Mouse (Mus musculus): ENCODE results near the gene Pkdcc.

The Pkdcc gene

DNA sequence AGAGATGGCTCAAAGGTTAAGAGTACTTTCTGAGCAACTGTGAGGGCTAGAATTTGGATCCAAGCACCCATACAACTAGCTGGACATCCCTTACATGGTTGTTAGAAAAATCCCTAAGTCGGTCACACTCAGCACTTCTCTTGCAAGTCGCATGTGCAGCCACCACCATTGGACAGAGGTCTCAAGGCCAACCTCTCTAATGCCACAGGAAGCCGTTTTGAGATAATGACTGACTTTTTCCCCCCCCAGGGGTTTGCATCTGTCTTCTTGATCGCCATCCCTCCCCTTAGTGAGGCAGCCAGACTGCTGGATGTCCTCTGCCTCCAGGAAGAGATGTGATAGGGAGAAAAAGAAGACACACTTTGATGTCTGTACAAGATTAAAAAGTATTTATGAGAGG is 32.1 kb downstream of the Pkdcc start:
- no peak for DNase-seq (ENCODE audit: low read depth)

DNA sequence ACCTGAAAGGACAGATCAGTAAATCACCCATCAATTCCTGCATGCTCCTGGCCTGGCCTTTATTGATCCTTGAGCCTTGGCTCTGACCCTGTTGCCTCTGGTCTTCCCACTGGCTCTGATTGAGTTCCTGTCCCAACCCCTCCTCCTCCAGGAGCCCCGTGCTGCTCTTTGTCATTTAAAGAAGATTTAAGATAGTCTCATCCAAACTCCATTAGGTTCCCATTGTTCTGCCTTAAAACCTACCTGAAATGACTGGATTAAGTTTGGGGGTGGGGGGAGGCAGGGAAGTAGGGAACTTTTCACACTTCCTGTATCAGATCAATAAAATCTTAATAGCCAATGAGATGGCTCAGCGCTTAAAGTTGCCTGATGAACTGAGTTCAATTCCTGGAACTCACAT is 33.4 kb downstream of the Pkdcc start:
- DNase-seq (ENCODE audit: low read depth) = no peak

DNA sequence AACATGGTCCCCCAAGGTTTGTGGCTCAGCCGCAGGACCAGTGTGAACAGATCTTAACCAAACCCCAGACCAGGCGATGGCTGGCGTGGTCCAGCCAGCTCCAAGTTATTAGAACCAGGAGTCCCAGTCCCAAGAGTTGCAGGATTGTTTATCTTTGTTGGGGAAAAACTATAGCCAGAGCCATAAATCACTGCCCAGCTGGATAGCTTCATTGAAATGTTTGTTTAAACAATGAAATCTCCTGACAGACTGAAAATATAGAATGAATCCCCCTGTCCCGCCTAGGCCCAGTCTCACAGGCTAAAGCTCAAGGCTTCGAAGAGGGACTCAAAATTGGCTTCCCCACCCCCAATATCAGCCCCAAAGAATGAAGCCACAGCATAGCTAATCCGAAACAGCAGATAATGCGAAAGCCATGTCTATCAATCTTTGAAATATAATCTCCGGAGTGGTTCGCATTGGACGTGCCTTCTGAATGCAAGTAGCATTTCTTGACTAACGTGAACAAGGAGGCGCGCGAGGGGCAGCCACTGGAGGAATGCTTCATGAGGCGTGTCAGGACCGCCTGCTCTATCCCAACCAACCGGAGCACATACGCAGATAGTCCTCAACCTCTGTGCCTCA is 35.9 kb downstream of the Pkdcc start:
- peak; percentile 42 for DNase-seq (ENCODE audit: low read depth)

DNA sequence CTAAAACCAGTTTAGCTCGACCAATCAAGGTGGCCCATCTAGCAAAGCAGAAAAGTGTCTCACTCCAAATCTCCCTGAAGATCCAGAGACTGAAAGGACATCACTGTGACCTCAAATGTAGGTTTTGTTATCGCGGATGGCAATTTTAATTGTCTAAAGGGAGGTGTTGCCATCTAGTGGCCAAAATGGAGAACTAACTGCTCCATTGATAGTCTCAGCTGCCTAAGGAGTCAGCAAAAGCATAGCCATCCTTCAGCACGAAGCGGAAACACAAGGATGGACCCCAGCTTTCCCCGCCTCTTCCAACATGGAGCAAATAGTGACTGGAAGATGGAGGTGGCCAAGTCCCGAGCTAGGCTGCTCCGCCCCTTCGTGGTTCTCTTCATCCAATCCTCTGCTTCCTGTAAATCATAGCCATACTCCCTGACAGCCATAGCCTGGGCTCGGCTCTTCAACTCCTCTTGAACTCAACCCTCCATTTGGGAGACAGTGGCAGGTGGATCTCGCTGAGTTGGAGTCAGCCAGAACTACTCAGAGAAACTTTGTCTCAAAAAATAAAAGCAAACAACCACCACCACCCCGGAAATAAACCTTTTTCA is 38.1 kb downstream of the Pkdcc start:
- DNase-seq (ENCODE audit: low read depth) = peak; percentile 81

DNA sequence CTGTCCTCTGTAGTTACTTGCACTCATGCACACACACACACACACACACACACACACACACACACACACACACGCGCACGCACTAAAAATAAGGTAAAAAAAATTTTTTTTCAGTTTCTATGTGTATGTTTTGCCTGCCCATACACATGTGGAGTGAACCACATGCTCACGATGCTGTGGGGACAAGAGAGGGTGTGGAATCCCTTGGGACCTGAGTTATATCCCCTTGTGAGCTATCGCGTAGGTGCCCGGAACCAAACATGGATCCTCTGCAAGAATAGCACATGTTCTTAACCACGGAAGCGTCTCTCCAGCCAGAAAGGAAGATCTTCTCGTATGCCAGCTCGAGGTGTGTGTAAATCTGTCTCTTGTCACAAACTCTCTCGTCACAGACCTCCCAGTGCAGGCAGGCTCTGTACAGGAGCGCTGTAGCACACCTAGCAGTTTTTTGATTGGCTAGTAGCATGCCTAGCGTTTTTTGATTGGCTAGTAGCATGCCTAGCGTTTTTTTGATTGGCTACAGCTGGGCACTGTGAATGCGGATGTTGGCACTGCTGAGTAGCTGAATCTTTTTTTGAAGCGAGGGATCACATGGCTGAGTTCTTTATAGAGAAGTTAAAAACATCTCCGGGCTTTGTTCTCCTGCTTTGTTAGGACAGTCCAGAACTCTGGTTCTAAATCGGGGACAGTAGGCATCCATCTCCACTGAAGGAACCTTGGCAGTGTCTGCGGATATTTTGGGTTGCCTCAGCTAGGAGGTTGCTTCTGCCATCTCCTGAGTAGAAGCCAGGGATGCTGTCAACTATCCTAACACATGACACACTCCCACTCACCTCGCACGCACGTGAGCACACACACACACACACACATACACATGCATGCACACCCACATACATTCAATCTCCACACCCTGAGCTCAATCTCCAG is 52.4 kb downstream of the Pkdcc start:
- DNase-seq (ENCODE audit: low read depth) = peak; percentile 51

DNA sequence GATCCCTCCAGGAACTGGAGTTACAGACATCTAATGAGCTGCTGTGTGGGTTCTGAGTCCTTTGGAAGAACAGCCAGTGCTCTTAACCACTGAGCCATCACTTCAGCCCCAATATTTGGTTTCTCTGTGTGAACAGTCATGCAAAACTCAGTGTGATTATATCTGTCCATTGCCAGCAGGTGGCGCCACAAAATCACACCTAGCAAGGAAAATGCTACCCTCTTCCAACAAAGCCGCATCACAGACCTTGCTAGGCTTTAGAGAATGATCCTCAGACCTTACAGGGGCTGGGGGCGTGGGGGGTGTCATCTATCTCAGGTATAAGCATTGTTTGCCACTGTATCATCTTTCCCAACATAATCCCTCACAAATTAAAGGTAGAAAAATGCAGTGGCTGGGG is 56.4 kb downstream of the Pkdcc start:
- DNase-seq (ENCODE audit: low read depth) = peak; percentile 93

DNA sequence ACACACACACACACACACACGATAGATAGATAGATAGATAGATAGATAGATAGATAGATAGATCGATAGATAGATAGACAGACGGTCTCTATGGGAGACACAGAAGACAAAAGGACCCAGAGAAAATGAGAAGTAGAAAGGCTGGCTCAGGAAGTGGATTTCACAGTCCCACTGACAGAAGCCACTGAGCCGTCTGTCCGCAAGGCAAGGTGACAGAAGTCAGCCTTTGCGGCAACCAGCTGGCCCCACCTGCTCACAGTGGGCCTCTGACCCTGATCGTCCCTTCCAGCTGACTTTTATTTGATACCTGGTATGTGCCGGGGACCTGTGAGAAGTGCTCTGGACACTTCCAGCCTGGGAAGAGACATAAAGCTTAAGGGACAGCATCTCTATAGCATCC is 57.5 kb downstream of the Pkdcc start:
- no peak for DNase-seq (ENCODE audit: low read depth)

DNA sequence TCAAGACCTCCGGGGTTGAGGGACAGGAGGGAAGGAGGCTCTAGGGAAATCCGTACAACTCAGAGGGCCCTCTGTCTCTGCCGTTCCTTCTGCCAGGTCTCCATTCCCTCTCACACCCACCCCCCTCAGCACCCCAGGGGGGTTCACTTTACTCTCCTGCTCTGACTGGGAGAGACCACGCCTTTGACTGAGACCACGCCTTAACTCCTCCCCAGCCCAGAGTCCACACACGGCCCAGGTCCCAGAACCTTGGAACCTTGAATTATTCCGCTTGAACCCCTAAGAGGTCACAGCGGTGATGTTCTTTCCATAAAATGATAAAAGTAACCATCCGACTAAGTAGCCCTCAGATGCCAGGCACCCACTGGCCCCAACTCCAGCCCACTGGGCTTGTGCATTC is 58.5 kb downstream of the Pkdcc start:
- DNase-seq (ENCODE audit: low read depth) = no peak

DNA sequence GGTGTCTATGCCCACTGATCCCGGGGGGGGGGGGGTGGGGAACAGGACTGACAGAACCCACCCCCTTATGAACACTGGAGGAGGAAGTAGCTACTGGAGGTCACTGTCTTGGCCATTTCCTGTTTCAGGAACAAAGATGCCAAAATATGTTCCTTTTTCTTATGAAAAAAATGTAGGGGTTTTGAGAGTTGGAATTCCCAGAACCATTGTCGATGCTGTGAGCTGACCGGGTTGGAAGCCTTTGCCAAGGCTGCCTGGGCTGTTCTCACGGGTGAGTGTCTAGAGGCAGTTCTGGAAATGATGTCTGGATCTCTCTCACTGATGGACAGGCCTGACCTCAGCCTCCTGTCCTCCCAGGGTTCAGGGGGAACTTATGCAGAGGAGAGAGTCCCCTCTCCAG is 59.0 kb downstream of the Pkdcc start:
- no peak for DNase-seq (ENCODE audit: low read depth)
